Mouse (Mus musculus) ZHBTc4 (cell line): ENCODE data around the gene Irgm1.
"Not testable (repeated sequence)": the region's sequence is repeated elsewhere in the genome, so short reads cannot be mapped to it uniquely, and the experiment has no call there.

Experiments used
- DNase-seq: peaks from one replicate; pipeline ENCODE4 v3.0.0-alpha.2; 2011; ENCODE audit warnings: low read depth, low spot score

Irgm1 gene

DNA sequence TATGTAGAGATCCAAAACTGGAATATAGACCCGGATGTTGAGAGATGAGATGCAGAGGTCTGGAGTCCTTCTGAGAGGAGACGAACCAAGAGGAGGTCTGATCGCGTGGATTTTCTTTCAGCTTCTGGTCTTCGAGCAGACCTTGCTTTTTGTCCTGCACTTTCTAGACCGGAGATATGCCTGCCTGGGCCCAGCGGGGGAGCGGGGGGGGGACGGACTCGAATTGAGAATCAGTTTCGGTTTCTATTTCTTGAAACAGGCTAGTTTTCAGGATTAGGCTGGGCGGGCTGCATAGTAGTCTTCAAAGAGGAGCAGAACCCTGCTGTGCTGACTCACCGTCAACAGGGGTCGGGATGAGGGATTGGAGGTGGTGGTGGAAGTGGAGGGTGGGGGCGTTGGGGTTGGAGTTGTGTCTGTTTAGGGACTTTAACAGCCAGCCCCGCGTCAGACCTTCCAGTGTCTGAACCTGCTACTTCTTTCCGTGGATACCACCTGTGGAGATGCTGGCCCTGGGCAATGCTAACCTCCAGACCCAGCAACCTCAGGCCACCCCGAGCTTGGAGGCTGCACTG, at the start of gene Irgm1:
TSS of gene Irgm1 (minus strand) at position 483 of the 572 bp plus-strand sequence.
- DNase-seq, result peak; percentile 88

DNA sequence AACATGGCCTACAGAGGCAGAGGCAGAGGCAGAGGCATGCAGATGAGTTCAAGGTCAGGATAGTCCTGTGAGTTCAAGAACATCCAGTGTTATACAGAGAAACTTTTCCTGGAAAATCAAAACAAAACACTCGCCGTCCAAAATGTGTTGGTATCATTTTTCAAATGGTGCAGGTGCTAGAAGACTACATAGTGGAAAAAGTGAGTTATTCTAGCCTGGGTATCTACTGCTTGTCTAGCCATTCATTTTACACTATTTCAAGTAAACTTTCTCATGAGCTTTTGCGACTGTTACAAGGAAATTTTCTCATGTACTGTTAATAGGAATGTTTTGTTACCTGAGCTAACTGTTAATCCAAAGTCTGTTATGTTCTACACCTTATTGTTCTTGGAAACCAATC, 46.9 kb upstream of the Irgm1 start:
- DNase-seq, result no peak

DNA sequence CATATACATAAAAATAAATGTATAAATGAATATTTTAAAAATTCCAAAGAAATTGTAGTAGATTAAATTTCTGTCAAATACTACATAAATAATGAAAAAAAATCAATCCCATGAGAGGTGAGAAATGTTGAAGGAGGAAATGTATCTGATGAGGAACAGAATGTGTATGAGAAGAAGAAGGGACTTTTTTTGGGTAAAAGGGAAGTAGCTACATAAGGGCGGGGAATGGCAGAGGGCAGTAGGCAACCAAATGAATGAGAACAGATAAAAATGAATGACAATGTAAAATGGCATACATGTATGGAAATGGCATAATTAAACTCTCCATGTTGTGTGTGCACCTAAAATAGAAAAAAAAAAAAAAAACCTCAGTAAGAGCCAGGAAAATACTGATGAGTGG, 42.1 kb upstream of the Irgm1 start:
- DNase-seq, result no peak

DNA sequence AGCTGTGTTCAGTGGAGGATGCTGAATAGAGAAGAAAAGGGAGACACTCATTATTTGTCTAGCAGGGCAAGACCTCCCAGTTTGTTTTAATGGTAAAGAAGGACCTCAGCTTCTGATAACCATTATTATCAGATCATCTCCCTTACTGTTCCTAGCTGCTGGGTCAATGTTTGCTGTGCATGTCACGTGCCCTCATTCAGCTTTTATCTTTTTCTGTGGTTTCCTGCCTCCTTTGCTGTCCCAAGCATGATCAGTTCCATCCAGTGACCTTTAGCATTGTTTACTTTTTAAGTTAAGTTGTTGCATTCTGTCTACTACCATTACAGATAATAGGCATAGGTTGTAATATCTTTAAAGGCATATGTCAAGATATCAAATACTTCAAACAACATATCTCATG, 37.0 kb upstream of the Irgm1 start:
- no peak for DNase-seq

DNA sequence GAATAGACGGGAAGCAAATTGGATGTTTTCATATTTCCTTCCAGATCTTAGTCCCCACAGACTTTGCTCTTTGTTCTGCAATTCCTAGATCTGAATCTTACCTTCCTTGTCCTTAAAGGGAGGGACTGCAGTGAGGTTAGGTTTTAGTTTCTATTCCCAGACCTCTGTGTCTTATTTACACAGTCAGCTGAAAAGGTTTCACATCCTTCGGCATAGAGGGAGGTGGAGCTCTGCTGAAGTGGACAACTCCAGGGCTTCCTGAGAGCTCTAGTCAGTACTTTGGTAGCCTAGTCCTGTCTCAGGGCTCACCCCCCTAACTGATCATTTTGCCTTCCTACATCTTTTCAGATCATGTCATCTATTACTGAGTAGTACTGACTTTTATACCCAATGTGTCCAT, 30.5 kb upstream of the Irgm1 start, which contains the start of gene Gm5431:
TSS of gene Gm5431 (minus strand) at position 194 of the 400 bp plus-strand sequence.
- DNase-seq, result no peak

DNA sequence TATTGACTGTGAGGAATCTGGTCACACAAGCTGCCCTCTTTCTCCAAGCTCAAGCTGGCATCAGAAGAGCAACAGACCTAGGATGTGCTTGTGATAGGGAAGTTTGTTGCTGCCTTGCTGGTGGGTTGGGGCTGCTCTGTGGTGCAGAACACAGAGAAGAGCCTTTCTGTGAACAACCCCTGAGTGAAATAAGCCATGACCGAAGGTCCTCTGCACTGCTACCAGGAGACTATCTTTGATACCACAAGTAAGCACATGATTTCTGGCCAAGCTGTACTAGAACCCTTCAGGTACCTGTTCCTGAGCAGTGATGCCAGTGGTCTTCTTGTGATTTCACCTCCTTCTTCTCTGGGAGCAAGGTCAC, 30.1 kb upstream of the Irgm1 start:
- not testable (repeated sequence) for DNase-seq

DNA sequence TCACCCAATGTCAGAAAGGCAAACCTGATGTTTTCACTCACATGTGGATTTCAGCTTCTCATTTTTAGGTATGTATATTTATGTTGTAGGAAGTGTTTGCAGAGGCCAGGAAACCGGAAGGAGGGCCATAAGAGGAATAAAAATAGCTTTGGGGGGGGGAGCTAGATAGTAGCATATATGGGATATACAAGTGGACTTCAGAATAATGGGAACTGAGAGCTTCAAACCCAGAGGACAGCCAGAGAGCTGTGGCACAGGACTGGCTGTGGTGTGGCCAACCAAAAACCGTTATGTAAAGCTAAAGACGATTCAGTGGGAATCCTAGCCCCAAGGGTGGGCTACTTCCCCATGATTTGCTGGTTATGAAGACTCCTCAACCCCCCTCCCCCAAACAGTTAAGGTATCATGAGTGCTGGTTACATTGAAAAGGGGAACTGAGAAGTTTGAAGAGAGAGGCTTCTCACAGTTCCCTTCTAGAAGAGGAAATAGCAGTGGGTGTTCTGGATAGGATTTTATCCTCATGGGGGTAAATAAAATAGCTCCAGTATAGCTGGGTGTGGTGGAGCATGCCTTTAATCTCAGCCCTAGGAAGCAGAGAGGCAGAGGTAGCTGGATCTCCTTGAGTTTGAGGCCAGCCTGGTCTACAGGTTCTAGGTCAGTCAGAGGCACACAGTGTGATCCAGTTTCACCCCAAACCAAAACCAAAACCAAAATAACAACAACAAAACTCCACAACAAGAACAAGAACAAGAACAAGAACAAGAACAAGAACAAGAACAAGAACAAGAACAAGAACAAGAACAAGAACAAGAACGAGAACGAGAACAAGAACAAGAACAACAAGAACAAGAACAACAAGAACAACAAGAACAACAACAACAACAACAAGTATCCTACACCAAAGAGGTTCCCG, 29.4 kb upstream of the Irgm1 start:
- not testable (repeated sequence) for DNase-seq

DNA sequence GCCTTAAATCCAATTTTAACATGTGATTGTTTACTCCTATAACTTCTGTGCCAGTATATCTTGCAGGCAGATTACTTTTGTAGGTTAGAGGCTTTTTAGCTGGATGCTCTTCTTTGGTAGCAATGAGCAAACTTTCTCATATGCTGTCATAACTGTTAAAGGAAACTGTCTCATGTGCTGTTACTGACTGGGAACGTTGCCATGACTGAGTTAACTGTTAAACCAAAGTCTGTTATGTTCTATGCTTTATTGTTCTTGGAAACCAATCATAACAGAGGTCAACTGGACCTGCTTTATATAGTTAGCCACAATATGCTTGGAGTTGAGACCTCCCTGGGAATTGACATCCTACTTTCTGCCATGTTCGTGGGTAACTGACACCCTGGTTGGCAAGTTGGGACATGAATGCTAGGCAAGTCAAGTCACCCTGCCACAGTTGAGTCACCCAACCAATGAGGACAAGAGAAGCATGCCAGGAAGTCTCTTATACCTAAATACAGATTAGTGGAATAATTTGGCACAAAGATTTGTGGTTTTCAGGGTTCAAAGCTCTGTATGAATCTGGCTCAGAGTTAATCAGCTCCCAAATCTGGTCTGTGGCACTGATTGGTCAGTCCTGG, 27.4 kb upstream of the Irgm1 start:
- no peak for DNase-seq

DNA sequence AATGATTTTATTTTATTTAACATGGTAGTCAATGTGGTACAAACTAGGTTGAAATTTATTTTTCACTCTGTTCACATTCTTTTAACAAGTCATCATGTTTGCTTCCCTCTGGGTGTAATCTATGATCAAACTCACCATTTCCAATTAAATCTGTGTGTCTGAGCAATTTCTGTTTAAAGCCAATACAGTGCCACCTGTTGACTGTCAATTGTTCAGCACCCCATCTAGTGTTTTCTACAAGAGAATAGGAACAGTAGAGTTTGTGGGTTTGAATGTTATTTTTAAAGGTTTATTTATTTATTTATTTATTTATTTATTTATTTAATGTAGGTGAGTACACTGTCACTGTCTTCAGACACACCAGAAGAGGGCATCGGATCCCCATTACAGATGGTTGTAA, 5.2 kb upstream of the Irgm1 start:
- DNase-seq, result no peak

DNA sequence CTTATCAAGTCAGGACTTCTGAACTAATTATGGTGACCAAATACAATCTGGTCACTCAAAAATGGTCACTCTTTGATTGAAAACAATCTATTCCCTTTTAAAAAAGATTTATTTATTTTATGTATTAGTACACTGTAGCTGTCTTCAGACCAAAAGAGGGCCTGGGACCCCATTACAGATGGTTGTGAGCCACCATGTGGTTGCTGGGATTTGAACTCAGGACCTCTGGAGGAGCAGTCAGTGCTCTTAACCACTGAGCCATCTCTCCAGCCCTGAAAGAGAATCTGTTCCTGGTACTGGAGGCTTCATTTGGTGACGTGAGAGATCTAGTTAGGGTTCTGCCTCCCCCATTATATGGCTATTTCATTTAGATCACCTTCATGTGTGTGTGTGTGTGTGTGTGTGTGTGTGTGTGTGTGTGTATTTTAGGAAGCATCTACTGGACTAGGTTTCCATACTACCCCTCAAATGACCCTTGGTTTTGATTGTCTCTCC, 3.9 kb upstream of the Irgm1 start:
- DNase-seq, result not testable (repeated sequence)

DNA sequence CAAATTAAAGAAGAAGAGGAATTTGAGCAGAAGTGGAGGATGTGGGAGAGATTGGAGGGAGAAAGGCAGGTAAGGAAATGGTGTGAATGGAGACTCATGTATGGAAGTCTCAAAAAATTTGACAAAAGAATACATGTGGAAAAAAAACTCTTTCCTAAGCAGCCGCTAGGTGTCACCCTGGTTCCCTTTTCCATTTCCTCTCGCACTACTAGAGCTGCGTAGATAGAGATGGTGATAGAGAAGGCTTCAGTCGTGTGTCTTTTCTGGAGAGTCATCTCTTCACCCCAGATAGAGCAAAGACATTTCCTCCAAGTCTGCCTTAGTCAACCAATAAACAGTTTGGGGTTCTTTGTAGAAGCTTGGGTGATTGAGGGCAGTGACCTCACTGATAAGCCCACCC, 3.0 kb upstream of the Irgm1 start:
- peak; percentile 66 for DNase-seq

DNA sequence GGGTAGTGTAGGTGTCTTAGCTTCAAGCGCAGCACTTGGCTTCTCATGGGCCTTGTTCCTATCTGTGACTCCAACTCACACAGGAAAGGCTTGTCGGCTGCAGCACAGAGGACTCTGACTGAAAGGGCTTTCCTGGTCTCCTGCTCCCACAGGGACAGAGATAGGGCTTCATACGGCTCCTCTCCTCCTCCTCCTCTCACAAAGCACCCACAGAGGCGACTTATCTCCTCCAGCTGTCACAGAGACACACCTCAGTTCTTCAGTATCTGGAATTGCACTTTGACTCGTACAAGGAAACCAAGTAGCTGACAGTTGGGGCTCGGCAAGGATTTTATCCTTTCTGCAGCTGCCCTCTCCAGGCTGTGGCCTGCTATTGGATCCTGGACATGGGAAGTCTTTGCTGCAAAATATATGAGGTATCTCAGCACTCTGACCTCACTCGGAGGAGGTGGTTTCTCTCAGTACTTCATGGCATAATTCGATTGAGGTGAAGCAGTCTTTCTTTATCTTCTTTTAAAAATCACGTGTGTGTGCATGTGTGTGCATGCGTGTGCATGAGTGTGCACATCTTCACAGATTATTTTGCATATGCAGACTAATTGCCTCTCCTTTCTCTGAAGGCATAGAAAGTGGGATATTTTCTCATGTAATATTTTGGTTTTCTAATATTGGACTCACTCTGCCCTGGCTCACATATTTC, 2.3 kb upstream of the Irgm1 start:
- no peak for DNase-seq

DNA sequence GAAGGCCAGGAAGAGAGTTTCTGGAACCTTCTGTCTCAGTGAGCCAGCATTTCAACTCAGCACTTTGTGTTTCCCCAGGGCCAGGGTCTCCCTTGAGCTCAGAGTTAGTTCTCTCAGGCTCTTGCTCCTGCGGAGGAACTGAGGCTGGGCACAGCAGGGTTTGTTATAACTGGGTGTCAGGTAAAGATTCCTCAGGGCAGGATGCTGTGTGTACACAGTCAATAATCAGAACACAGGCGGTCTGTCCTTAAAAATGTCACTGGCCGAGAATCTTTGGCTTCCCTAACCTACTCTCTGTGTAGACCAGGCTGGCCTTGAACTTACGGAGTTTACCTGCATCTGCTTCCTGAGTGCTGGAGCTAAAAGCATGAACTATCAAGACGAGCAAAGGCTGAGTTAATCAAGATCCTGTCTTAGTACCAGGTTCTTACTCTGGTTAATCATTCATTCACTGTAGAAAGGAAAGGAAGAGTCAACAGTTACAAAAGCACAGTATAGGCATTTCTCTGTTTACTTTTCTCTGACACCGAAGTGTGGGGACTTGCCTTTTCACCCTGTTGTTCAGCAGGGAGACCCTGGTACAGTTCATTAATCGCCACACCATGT, 1.3 kb upstream of the Irgm1 start:
- no peak for DNase-seq

DNA sequence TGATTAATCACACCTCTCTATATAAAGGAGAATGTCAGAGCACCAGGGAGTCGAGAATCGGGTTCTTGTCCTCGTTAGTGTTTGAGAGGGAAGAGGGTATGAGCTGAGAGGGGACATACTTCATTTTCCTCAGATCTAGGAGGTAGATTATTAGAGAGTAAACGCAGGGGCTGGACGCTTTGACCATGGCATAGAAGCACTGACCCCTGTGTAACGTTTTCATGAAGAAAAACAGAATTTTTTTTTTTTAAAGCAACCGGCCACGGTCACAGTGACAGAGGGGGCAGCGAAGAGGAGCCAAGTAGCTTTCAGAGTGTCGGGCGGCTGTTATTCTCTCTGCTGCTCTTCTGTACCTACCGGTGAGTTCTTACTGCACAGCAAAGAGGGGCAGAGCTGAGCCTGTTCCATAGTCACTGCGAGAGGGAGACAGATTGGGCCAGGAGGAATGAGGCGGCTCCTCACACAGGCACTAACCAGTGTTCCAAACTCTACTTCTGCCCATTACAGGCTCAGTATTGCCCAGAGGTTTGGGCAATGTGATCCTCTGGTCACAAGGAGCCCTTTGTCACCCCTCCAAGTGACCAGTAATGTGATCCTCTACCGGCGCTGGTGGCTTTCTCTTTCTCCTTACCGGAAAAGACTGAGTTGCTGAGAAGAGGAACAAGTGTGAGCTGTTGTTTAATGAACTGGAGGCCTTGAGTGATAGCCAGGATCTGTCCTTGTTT, 496 bp upstream of the Irgm1 start:
- no peak for DNase-seq

DNA sequence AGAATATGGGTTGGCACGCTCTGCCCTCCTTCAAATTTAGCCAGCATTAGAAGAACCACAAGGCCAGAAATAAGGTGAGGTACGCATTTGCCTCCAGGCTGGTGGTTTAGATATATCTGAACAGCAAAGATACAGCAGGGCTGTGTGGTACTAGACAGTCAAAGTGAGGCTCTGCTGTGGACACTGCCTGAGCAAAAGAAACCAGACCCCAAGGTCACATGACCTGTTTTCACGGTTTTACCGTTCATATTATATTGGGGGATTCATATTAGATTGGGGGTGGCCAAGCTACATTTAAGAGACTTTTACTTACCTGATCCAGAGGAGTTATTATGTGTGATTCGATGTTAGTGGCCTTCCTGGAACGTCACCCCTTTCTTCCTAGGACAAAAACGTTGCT, 702 bp downstream of the Irgm1 start:
- DNase-seq, result no peak

DNA sequence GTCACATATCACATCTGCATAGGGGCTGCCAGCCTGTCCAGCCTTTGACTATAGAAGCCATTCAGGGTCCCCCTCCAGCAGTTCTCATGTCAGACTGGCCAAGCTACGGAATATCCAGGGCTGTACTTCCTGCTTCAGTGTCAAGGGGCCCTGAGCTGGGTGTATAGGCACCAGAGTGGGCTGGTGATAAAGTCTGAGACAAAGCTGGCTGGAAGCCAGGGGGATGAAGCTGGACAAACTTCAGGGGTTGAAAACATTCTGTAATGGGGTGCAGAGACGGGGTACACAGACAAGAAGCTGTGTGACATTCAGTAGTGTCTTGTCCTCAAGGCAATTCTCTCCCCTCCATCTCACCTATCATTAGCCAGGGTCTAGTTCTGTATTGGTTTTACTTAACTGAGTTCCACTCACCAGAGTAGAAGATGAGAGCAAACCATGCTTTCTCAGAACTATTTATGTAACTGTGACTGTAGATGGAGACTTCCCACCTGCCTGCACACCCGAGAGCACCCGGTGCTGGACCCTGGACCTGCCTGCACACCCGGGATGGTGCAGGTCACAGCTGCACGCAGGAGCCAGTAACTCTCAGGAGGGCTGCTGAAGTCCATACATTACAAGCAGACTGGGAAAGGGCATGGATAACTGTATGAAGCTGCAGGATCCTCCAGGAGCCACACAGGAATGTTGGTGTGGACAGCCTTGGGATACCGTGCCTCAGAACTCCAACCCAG, 1.9 kb downstream of the Irgm1 start:
- no peak for DNase-seq

DNA sequence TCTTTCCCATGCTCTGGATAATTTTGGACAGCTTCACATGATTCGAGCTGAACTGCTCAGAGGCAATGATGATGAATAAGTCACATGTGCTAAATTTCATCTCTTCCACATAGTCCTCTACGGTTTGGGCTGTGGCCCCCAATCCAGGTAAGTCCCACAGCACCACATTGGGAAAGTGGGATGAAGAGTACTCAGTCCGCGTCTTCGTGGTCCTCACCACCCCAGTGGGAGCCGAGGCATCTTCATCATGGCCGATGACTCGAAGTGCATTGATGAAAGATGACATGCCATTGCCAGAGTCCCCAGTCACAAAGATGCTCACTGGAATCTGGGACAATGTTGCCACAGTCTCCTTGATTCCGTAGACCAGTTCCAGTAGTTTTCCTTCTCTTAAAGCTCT, 5.0 kb downstream of the Irgm1 start:
- no peak for DNase-seq

DNA sequence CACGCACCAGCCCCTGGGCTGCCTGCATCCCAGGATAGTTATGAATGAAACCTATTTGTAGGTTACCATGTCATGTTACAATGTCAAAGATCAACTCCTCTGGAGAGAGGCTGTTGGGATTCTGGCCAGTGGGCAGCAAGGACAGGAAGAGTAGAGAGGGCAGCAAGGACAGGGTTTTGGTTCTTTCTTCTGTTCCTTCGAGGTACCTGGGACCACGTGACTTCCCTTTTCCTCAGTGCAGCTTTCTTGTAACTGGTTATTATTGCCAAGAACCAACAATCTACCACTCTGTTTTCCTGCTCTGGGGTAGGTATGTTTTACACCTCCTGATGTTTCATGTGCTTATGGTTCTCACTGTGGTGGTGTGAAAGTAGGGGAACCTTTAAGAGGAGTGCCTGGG, 7.7 kb downstream of the Irgm1 start:
- DNase-seq, result no peak

DNA sequence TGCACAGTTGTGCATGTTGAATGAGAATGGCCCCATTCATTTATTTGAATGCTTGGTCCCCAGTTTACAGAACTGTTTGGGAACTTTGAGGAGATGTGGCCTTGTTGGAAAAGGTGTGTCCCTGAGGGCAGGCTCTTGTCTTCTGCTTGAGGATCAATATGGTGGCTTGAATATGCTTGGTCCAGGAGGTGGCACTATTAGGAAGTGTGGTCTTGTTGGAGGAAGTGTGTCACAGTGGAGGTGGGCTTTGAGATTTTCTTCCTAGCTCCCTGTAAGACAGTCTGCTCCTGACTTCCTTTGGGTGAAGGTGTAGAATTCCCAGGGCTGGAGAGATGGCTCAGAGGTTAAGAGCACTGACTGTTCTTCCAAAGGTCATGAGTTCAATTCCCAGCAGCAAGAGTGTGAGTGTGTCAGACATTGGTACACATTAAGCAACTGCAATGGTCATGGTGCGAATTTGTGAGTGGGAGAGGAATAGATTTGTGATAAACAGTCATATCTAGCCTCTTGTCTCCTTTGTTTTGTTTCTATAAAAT, 8.6 kb downstream of the Irgm1 start:
- no peak for DNase-seq

DNA sequence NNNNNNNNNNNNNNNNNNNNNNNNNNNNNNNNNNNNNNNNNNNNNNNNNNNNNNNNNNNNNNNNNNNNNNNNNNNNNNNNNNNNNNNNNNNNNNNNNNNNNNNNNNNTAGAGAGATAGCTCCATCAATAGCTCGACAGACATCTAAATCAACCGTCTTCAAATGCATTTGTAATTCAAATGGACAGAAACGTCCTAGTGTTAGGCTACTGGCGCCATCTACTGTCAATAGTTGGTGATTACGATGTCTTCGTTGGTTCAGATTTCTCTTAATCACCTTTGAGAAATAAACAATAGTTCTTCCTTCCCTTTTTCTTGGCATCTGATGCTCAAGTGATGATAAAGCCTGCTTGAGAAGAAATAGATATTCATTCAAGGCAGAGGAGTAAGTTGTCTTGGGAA, 12.5 kb downstream of the Irgm1 start:
- DNase-seq, result peak; percentile 81
